Mouse (Mus musculus) bone marrow macrophage, adult 2 months (primary cell): ENCODE results near the gene Vmn2r86. TPM values are rescaled to one million over a fixed set of nuclear protein-coding genes. Genes with fewer than 3 reads are reported as not detected.

ENCODE experiments used
- H3K27ac ChIP-seq: 2 replicates; pipeline ENCODE4 v1.5.1; 2012; ENCODE audit warnings: low read depth, low read length; ENCODE audit not compliant: insufficient read depth
- H3K4me1 ChIP-seq: 2 replicates; pipeline ENCODE4 v1.6.1; 2012; ENCODE audit warnings: low read length; ENCODE audit not compliant: control insufficient read depth, insufficient read depth
- H3K4me3 ChIP-seq: 2 replicates; pipeline ENCODE4 v1.5.1; 2012; ENCODE audit warnings: mild to moderate bottlenecking, low read length, moderate library complexity; ENCODE audit not compliant: insufficient read depth
- CTCF ChIP-seq: IDR thresholded peaks from 2 replicates; pipeline ENCODE4 v1.5.1; 2012; ENCODE audit warnings: low read depth, mild to moderate bottlenecking, low read length, moderate library complexity
- POLR2A ChIP-seq: IDR thresholded peaks from 2 replicates; pipeline ENCODE4 v1.6.1; 2012; ENCODE audit warnings: mild to moderate bottlenecking, low read depth, low read length, borderline replicate concordance
- polyA plus RNA-seq: library from polyadenylated mRNA; stranded (reverse); fragments of >200 nt; gene quantifications from 2 replicates; pipeline ENCODE4 v1.2.4, GENCODE M21; 2012; ENCODE audit not compliant: missing spikeins, insufficient read depth, insufficient read length

Vmn2r86 gene
- polyA plus RNA-seq, 1 experiment = not detected

DNA sequence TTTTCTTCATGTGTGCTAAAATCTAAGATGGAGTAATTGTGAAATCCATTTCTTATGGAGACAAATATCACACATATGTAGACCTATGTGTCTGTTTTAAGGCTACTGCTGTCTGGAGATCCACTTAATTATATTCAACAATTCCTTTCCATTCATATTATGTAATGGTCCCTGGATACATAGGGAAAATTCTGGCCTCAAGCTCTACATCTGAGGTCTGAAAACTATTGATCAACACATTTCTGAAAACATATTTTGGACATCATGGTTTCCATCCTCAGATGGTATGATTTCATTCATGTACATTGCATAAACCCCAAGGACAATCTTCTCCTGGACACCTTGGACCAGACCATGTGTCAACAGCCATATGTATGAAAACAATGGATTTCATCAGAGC is 61.6 kb downstream of the Vmn2r86 start, which contains the start of gene Vmn2r84:
Vmn2r84 (minus strand) TSS at position 101 of the 400 bp plus-strand sequence.
- TF ChIP-seq CTCF (no peak), POLR2A (no peak)
- Histone ChIP-seq H3K4me1 (no peaks in the 10 kb centered on the region), H3K4me3 (no peak within 1 kb of the TSS), H3K27ac (no peak within 1 kb of the TSS)

Other genes starting within 250 kb of the Vmn2r86 start
- gene Olfr827, start 241.6 kb downstream of the Vmn2r86 start, polyA plus RNA-seq = not detected in 2 replicates
- not detected in 2 replicates for gene Neurod4, start 175.8 kb downstream of the Vmn2r86 start, polyA plus RNA-seq
- gene Tespa1, start 133.2 kb downstream of the Vmn2r86 start, polyA plus RNA-seq = not detected in 2 replicates
- gene Vmn2r84, start 61.7 kb downstream of the Vmn2r86 start, polyA plus RNA-seq = 0.09 TPM in 1 of 2 replicates, not detected in the other
- gene Vmn2r85, start 26.3 kb downstream of the Vmn2r86 start, polyA plus RNA-seq = not detected in 2 replicates
- not detected in 2 replicates for gene Vmn2r87, start 41.3 kb upstream of the Vmn2r86 start, polyA plus RNA-seq